8 mouse cellular contexts compared by ENCODE assay signal in genomic region chr1:85894231-85894747, GRCm38 (mm10). TPM values are rescaled to one million over a fixed set of nuclear protein-coding genes. Genes with fewer than 3 reads are reported as not detected.
DNase-seq lines count a peak whose midpoint lies in the region; ATAC-seq and TF ChIP-seq lines count a peak whose summit lies in the region.

Gene Itm2c, plus strand, starts transcription at chr1:85894281.

- peaks cover 8 to 26% of the 10 kb centered on the region in 2 experiments for H3K4me1 ChIP-seq in MEL (ENCODE audit: control insufficient read depth in 1 of 2, insufficient read depth in 2 of 2, low read length in 2 of 2)
- peaks cover 32% of the 10 kb centered on the region for H3K4me1 ChIP-seq in lung, embryonic 14.5 days (ENCODE audit: insufficient read depth)

- TF ChIP-seq POLR2A in MEL (IDR thresholded peaks at IDR 0.05; ENCODE audit: control insufficient read depth in 1 of 2, insufficient read depth in 1 of 2, low read depth in 1 of 2, low read length in 2 of 2, poor library complexity in 1 of 2): peak; percentile 49 to 57; a peak in 2 of 4 replicates

- no peak for TF ChIP-seq CTCF in MEL (IDR thresholded peaks at IDR 0.05 in 2 of 3, conservative IDR thresholded peaks at IDR 0.05 in 1 of 3; ENCODE audit: control insufficient read depth in 1 of 3, insufficient read depth in 1 of 3, low read depth in 2 of 3, low read length in 3 of 3, poor library complexity in 1 of 3, severe bottlenecking in 1 of 3)
- no peak for TF ChIP-seq CTCF in layer of hippocampus, adult 2 months (conservative IDR thresholded peaks at IDR 0.05)
- no peak for TF ChIP-seq CTCF in lung, embryonic 14.5 days (IDR thresholded peaks at IDR 0.05; ENCODE audit: low read depth)

- H3K36me3 ChIP-seq in MEL (ENCODE audit: control insufficient read depth in 1 of 2, insufficient read depth in 2 of 2, low read length in 2 of 2): peaks cover 0 to 14% of the 10 kb centered on the region in 2 experiments; a peak in 2 of 4 replicates
- H3K36me3 ChIP-seq in lung, embryonic 14.5 days (ENCODE audit: insufficient read depth): no peaks in the 10 kb centered on the region

- peak within 1 kb of the TSS; percentile 68 for H3K9ac ChIP-seq in MEL (ENCODE audit: control insufficient read depth, low read depth, low read length, poor library complexity, severe bottlenecking)
- H3K9ac ChIP-seq in lung, embryonic 14.5 days: peak within 1 kb of the TSS; percentile 76

- H3K79me2 ChIP-seq in MEL (ENCODE audit: control insufficient read depth, insufficient read depth, low read length, poor library complexity): no peaks in the 10 kb centered on the region; the same call in 1 of the 2 replicates

- no peak for TF ChIP-seq RAD21 in MEL (IDR thresholded peaks at IDR 0.05; ENCODE audit: low read depth, low read length)

- peak within 1 kb of the TSS; percentile 88 for H3K4me2 ChIP-seq in lung, embryonic 14.5 days

- H3K27ac ChIP-seq in MEL (ENCODE audit: control insufficient read depth, low read depth, low read length): no peak within 1 kb of the TSS; the same call in 1 of the 2 replicates
- H3K27ac ChIP-seq in layer of hippocampus, adult 2 months: peak within 1 kb of the TSS; percentile 96
- H3K27ac ChIP-seq in lung, embryonic 14.5 days (ENCODE audit: low read depth): peak within 1 kb of the TSS; percentile 88

- DNase-seq in MEL (ENCODE audit: low read depth, low spot score): peak; percentile 88
- DNase-seq in cerebellum, adult 8-10 months: peak; percentile 86
- peak; percentile 86 for DNase-seq in forelimb bud, embryonic 11.5 days (ENCODE audit: low read depth, low spot score)
- peak; percentile 91 for DNase-seq in heart, postnatal 4 days
- peak; percentile 90 to 92 for DNase-seq in layer of hippocampus, adult 2 months (ENCODE audit: low spot score in 2 of 2)
- peak; percentile 91 for DNase-seq in lung, embryonic 14.5 days
- DNase-seq in thymus, postnatal 0 days (ENCODE audit: low spot score): peak; percentile 80

- no peaks in the 10 kb centered on the region for H3K9me3 ChIP-seq in MEL (replicated peaks; ENCODE audit: insufficient read depth, low read length)
- no peaks in the 10 kb centered on the region for H3K9me3 ChIP-seq in lung, embryonic 14.5 days (ENCODE audit: low read depth, low read length)

- under 1% methylated on average over 35 of the region's 35 CpGs for WGBS in lung, embryonic 14.5 days

- H3K4me3 ChIP-seq in MEL (ENCODE audit: control insufficient read depth in 1 of 2, insufficient read depth in 1 of 2, low read depth in 2 of 2, low read length in 2 of 2): peak within 1 kb of the TSS; percentile 76 to 99
- H3K4me3 ChIP-seq in layer of hippocampus, adult 2 months: peak within 1 kb of the TSS; percentile 93
- H3K4me3 ChIP-seq in lung, embryonic 14.5 days (ENCODE audit: low read depth, low read length): peak within 1 kb of the TSS; percentile 81

- no peak for TF ChIP-seq EP300 in MEL (IDR thresholded peaks at IDR 0.05; ENCODE audit: low read depth in 1 of 2, low read length in 2 of 2)

- ATAC-seq in lung, embryonic 14.5 days (ENCODE audit: insufficient read depth): peak; percentile 89
- ATAC-seq in neutrophil, adult 5-6 weeks (ENCODE audit: extremely low read depth, insufficient number of reproducible peaks, low FRiP score, poor library complexity, severe bottlenecking): peak; percentile 42; the same call in 1 of the 2 replicates

- H3K27me3 ChIP-seq in MEL (ENCODE audit: control insufficient read depth in 1 of 2, insufficient read depth in 2 of 2, low read length in 2 of 2): no peaks in the 10 kb centered on the region
- no peaks in the 10 kb centered on the region for H3K27me3 ChIP-seq in lung, embryonic 14.5 days (ENCODE audit: insufficient read depth, low read length)

TF ChIP-seq in MEL, 35 proteins besides CTCF, POLR2A, EP300 and RAD21:
- TF ChIP-seq MAX (IDR thresholded peaks at IDR 0.05; ENCODE audit: low read length): no peak
- no peak for TF ChIP-seq ETS1 (IDR thresholded peaks at IDR 0.05; ENCODE audit: low read depth, low read length)
- TF ChIP-seq TBP (IDR thresholded peaks at IDR 0.05; ENCODE audit: low read depth, low read length): peak; percentile 92
- no peak for TF ChIP-seq POLR2AphosphoS5 (IDR thresholded peaks at IDR 0.05; ENCODE audit: borderline replicate concordance, low read depth, low read length)
- TF ChIP-seq E2F4 (IDR thresholded peaks at IDR 0.05; ENCODE audit: borderline replicate concordance, low read depth, low read length): no peak
- no peak for TF ChIP-seq ZC3H11A (IDR thresholded peaks at IDR 0.05; ENCODE audit: low read depth, low read length)
- TF ChIP-seq KAT2A (conservative IDR thresholded peaks at IDR 0.05; ENCODE audit: low read depth, low read length): no peak
- TF ChIP-seq GABPA (IDR thresholded peaks at IDR 0.05; ENCODE audit: low read depth, low read length): no peak
- no peak for TF ChIP-seq CHD2 (IDR thresholded peaks at IDR 0.05; ENCODE audit: low read length)
- no peak for TF ChIP-seq GATA1 (IDR thresholded peaks at IDR 0.05; ENCODE audit: low read depth, low read length)
- TF ChIP-seq HCFC1 (IDR thresholded peaks at IDR 0.05; ENCODE audit: low read depth, low read length): no peak
- no peak for TF ChIP-seq CHD1 (IDR thresholded peaks at IDR 0.05; ENCODE audit: low read depth, low read length)
- TF ChIP-seq ZNF384 (IDR thresholded peaks at IDR 0.05; ENCODE audit: low read depth, low read length): no peak
- TF ChIP-seq MAZ (IDR thresholded peaks at IDR 0.05; ENCODE audit: low read depth, low read length): no peak
- no peak for TF ChIP-seq JUND (IDR thresholded peaks at IDR 0.05; ENCODE audit: low read depth, low read length)
- TF ChIP-seq NELFE (IDR thresholded peaks at IDR 0.05; ENCODE audit: low read depth, low read length): peak; percentile 42; the same call in 1 of the 2 replicates
- no peak for TF ChIP-seq ZMIZ1 (IDR thresholded peaks at IDR 0.05; ENCODE audit: low read depth, low read length)
- 0 out of 2 replicates have a peak, but pooled peaks have one; percentile 47 for TF ChIP-seq MXI1 (IDR thresholded peaks at IDR 0.05; ENCODE audit: low read depth, low read length)
- TF ChIP-seq BHLHE40 (IDR thresholded peaks at IDR 0.05; ENCODE audit: borderline replicate concordance, low read depth, low read length): no peak
- no peak for TF ChIP-seq MYC (IDR thresholded peaks at IDR 0.05; ENCODE audit: low read depth, low read length)
- TF ChIP-seq ELF1 (IDR thresholded peaks at IDR 0.05; ENCODE audit: low read depth, low read length): peak; percentile 51; the same call in 1 of the 2 replicates
- TF ChIP-seq NRF1 (IDR thresholded peaks at IDR 0.05; ENCODE audit: insufficient read depth, low read depth, low read length, poor library complexity, severe bottlenecking): peak; percentile 71
- TF ChIP-seq SIN3A (IDR thresholded peaks at IDR 0.05; ENCODE audit: low read length): peak; percentile 55
- TF ChIP-seq POLR2AphosphoS2 (IDR thresholded peaks at IDR 0.05; ENCODE audit: low read length): no peak
- TF ChIP-seq MAFK (IDR thresholded peaks at IDR 0.05; ENCODE audit: borderline replicate concordance, low read depth, low read length): no peak
- TF ChIP-seq SMC3 (IDR thresholded peaks at IDR 0.05; ENCODE audit: low read depth, low read length): no peak
- 0 out of 2 replicates have a peak, but pooled peaks have one; percentile 87 for TF ChIP-seq UBTF (IDR thresholded peaks at IDR 0.05; ENCODE audit: borderline replicate concordance, insufficient read depth, low read depth, low read length)
- TF ChIP-seq MEF2A (IDR thresholded peaks at IDR 0.05; ENCODE audit: extremely low read depth, insufficient replicate concordance, low read depth, low read length, poor library complexity, severe bottlenecking): no peak
- no peak for TF ChIP-seq ZKSCAN1 (IDR thresholded peaks at IDR 0.05; ENCODE audit: low read depth, low read length)
- no peak for TF ChIP-seq USF1 (IDR thresholded peaks at IDR 0.05; ENCODE audit: low read depth, low read length)
- TF ChIP-seq USF2 (IDR thresholded peaks at IDR 0.05; ENCODE audit: borderline replicate concordance in 1 of 2, insufficient read depth in 1 of 2, low read depth in 1 of 2, low read length in 2 of 2): no peak
- no peak for TF ChIP-seq RCOR1 (IDR thresholded peaks at IDR 0.05; ENCODE audit: low read depth, low read length)
- 0 out of 2 replicates have a peak, but pooled peaks have one; percentile 27 for TF ChIP-seq TCF12 (IDR thresholded peaks at IDR 0.05; ENCODE audit: low read depth, low read length)
- no peak for TF ChIP-seq MYB (IDR thresholded peaks at IDR 0.05; ENCODE audit: low read depth, low read length)
- TF ChIP-seq TAL1 (IDR thresholded peaks at IDR 0.05; ENCODE audit: low read length): no peak

RNA-seq across cellular contexts. Expression of gene Itm2c, which starts in this region (rescaled TPM):
- 22.6 and 24.8 TPM in 2 replicates for total RNA-seq in MEL (2012; rRNA removed)
- 10 to 100 TPM in 1 of 2 experiments, not detected in 1; 28.2 TPM for polyA plus RNA-seq in MEL (2012; ENCODE audit: insufficient read depth in 1 of 2, insufficient read length in 2 of 2, low read depth in 1 of 2, low replicate concordance in 2 of 2, missing spikeins in 1 of 2)
- total RNA-seq in heart, postnatal 4 days (2021): 10 to 100 TPM; 91.3 to 91.5 TPM
- 100 to 1,000 TPM; 748 to 802 TPM for total RNA-seq in layer of hippocampus, adult 2 months (2021)
- 99.5 and 107 TPM in 2 replicates for polyA plus RNA-seq in lung, embryonic 14.5 days (2014; fragmentation: Nextera tagmentation; extraction: Ambion mirVana)
- total RNA-seq in neutrophil, adult 5-6 weeks (2017): 20.7 and 24.3 TPM in 2 replicates
- polyA plus RNA-seq in thymus, postnatal 0 days (2015; fragmentation: Nextera tagmentation; extraction: Ambion mirVana): 178 and 184 TPM in 2 replicates

Comparison
In these comparisons a context has a peak if more than half of its experiments do, and no peak if none do; other contexts are left out.
1. RNA of gene Itm2c (total RNA-seq): 748 to 802 TPM in layer of hippocampus, adult 2 months; 91.3 to 91.5 TPM in heart, postnatal 4 days, 22.6 to 24.8 TPM in MEL and 20.7 to 24.3 TPM in neutrophil, adult 5-6 weeks; every median in the first group is over 4 times any median in the second.
2. Peak in every context shown above with its lines, with median percentiles within 50 percentile points of each other: DNase-seq and H3K4me3 ChIP-seq.